19 mouse cellular contexts compared by ENCODE assay signal in genomic region chr7:111245488-111245887, GRCm38 (mm10).
DNase-seq lines count a peak whose midpoint lies in the region; ATAC-seq and TF ChIP-seq lines count a peak whose summit lies in the region.
"Had no signal": no experiment of that assay in that cellular context is flagged by ENCODE, and none has a peak within 500 bp of the region (broad histone marks: within the 10 kb centered on the region; RNA-seq: fewer than 3 reads in every experiment).

No protein-coding gene starts in this region.

- no peak for ATAC-seq in megakaryocyte progenitor cell, adult 5-6 weeks (replicated peaks; ENCODE audit: poor library complexity)
- ATAC-seq: CD4-positive, CD25-positive, alpha-beta regulatory T cell, adult 4 months; forebrain, embryonic 16.5 days; hindbrain, postnatal 0 days; liver, postnatal 0 days had no signal

- no peak overlapping the region for H3K4me3 ChIP-seq in cortical plate, adult 2 months (ENCODE audit: insufficient read depth, low read length)
- H3K4me3 ChIP-seq: erythroblast, embryonic 14.5 days had no signal

- no peak overlapping the region for H3K27ac ChIP-seq in cortical plate, adult 2 months (ENCODE audit: insufficient read depth, low read length)
- H3K27ac ChIP-seq: hindbrain, postnatal 0 days had no signal

- peaks cover 2% of the 10 kb centered on the region; the same call in 1 of the 2 replicates for H3K4me1 ChIP-seq in cortical plate, adult 2 months (ENCODE audit: control insufficient read depth, insufficient read depth, low read length)

- peak; percentile 35 to 63 for DNase-seq in frontal cortex, postnatal 36 days (ENCODE audit: low spot score in 2 of 2)
- no peak for DNase-seq in frontal cortex, postnatal 10 days (ENCODE audit: low spot score in 2 of 2)
- DNase-seq in adrenal gland, postnatal 25 days, result peak; percentile 39
- peak; percentile 35 to 40 for DNase-seq in left cerebral cortex, postnatal 36 days (ENCODE audit: low spot score in 2 of 2)
- no peak for DNase-seq in retina, embryonic 14.5 days (ENCODE audit: low spot score)
- DNase-seq in ovary, adult 18-20 months (ENCODE audit: low spot score), result no peak
- DNase-seq: heart, postnatal 36 days; kidney, adult 11 months; kidney, postnatal 14 days; liver; liver, postnatal 0 days; lung, postnatal 14 days; thymus, postnatal 4 days had no signal

- no peak for TF ChIP-seq POLR2A in cortical plate, adult 2 months (IDR thresholded peaks at IDR 0.05; ENCODE audit: extremely low read depth, insufficient read depth, low read length)

- TF ChIP-seq CTCF in cortical plate, adult 2 months (IDR thresholded peaks at IDR 0.05; ENCODE audit: extremely low read depth, insufficient read depth, low read length), result 0 out of 2 replicates have a peak, but pooled peaks have one; percentile 10

- intact Hi-C loops in left cerebral cortex, postnatal 36 days (cut with DNase I), result loop anchor here (5.0 to 10.0 kb wide), 5 partner anchors 161 to 722 kb away; partner anchors contain the start of genes Eif4g2 and Galnt18

Comparison
In these comparisons a context has a peak if more than half of its experiments do, and no peak if none do; other contexts are left out.
1. DNase-seq: peak in frontal cortex, postnatal 36 days (2 of 2), adrenal gland, postnatal 25 days (single experiment) and left cerebral cortex, postnatal 36 days (2 of 2); none in frontal cortex, postnatal 10 days (0 of 2), retina, embryonic 14.5 days (single experiment) and ovary, adult 18-20 months (single experiment).